Mouse (Mus musculus) testis, adult 2 months (tissue): ENCODE measurements at regions not wholly inside any gene's neighbourhood (a gene's known extent, or its start where the extent isn't known, plus 50 kb on each side); places are given as distances from the start of the nearest gene placed in this dataset.

Experiments used
- CTCF ChIP-seq: fragments of 200-500 bp; IDR thresholded peaks from 2 replicates; pipeline ENCODE4 v1.5.1; 2012; ENCODE audit warnings: low read depth, mild to moderate bottlenecking, inconsistent platforms, low read length, moderate library complexity; ENCODE audit not compliant: control insufficient read depth, insufficient read depth, insufficient replicate concordance
- POLR2A ChIP-seq: fragments of 200-500 bp; IDR thresholded peaks from 2 replicates; pipeline ENCODE4 v1.6.1; 2012; ENCODE audit warnings: low read depth, mild to moderate bottlenecking, inconsistent platforms, low read length, moderate library complexity; ENCODE audit not compliant: control insufficient read depth

GRCm38 (mm10) chr15:61508806-61509205, 586.0 kb upstream of the A1bg start:
- no peak for TF ChIP-seq CTCF
- TF ChIP-seq POLR2A: no peak
